Mouse (Mus musculus): Measurements from ENCODE around the gene Tmem175.
"Not testable (repeated sequence)": the region's sequence is repeated elsewhere in the genome, so short reads cannot be mapped to it uniquely, and the experiment has no call there.

Gene Tmem175

GRCm38 (mm10) chr5:108629634-108630483 is at the start of gene Tmem175, which contains the start of gene Gak:
Gene Tmem175 (plus strand): TSS chr5:108629770.
Gene Gak (minus strand): TSS chr5:108629755.
- DNase-seq, result peak; percentile 93 to 94

- no peak for DNase-seq
These were observed 48.1 kb upstream of the Tmem175 start for GRCm38 (mm10) chr5:108581361-108581891.

GRCm38 (mm10) chr5:108599923-108600322 is 29.6 kb upstream of the Tmem175 start:
- peak; percentile 10 to 37 for DNase-seq

GRCm38 (mm10) chr5:108602537-108602936 is 27.0 kb upstream of the Tmem175 start:
- no peak for DNase-seq

DNA sequence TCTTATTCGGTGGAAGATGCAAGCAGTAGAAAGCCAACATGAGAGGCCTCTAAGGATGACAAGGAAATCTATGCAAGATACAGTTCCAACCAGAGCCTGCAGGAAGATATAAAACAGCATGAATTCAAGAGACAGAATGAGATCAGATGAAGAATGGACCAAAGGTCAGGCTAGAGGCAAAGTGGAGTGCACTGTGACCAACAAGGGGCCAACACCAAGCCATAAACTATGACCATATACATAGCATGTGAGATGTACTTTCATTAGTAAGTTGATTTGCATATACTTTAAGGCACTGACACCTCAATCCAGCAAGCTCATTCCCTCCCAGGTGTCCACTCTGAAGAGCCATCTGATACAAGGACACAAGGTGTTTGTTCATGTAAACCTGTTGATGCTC is 19.1 kb upstream of the Tmem175 start:
- DNase-seq, result no peak

GRCm38 (mm10) chr5:108621870-108622269 is 7.7 kb upstream of the Tmem175 start:
- peak in 1 of 2 experiments; percentile 10 for DNase-seq

DNA sequence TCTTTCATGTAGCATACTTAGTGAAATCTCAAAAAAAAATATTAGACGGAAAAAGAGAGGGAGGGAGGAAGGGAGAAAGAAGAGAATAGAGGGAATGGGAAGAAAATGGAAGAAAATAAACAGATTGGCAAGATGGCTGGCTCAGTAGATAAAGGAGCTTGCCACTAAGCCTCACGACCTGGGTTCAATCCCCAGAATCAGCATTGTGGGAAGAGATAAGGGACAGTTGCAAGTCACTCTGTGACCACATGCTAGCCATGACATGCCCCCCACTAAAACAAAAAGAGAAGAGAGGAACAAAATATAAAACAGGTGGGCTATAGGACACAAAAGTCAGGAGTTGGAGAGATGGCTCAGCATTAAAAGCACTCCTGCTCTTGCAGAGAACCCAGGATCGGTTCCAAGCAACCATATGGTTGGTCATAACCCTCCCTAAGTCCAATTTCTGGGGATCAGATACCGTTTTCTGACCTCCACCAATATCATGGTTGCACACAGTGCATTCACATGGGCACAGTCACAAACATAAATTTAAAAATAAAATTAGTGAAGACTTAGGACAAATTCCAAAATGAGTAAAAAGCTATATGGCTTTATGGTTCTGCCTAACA is 3.4 kb upstream of the Tmem175 start:
- DNase-seq, result no peak

DNA sequence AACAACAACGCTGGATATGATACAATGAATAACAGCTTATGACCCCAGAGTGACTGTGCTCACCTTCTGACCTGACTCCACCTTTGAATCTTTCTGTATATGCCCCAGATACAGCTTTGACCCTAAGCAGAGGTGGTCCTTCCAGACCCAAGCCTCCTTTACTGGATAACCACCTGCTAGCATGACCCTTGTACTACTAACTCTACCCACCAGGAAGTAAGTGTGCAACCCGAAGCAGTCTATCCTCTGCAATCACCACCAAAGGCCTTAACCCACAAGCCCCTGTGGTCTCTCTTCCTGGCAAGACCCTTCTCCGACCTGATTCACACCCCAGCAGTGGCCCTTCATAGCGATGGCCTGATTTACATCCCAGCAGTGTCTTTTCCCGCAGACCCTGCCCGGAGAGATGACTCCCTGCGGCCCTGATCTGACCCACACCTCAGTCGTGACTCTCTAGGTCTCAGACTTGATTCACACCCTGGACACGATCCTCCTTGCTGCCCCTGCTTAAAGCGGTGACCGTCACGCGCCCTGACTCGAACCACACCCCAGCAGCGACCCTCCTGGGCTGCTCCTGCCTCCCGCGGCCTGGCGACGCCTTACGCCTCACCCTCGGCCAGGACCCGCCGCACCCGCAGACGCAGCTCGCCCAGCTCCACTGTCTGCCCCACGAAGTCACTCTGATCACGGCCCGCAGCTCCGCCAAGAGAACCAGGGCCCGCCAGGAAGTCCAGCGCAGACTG is 508 bp upstream of the Tmem175 start:
- DNase-seq, result no peak

DNA sequence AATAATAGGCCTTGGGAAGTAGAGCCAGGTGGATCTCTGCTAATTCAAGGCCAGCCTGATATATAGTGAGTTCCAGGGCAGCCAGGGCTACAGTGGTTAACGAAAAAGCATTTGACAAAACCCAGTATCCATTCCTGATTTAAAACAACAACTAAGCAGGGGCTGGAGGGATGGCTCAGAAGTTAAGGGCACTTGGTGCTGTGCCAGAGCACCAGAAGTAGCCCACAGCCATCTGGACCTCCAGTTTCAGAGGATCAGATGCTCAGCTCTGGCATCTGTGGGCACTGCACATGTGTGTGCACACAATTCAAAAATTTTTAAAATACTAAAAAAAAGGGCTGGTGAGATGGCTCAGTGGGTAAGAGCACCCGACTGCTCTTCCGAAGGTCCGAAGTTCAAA is 4.1 kb downstream of the Tmem175 start:
- DNase-seq, result no peak

- DNase-seq, result not testable (repeated sequence)
These were observed 4.5 kb downstream of the Tmem175 start for GRCm38 (mm10) chr5:108634088-108634487.

- DNase-seq, result no peak
These were observed 6.6 kb downstream of the Tmem175 start for GRCm38 (mm10) chr5:108636172-108636571.

- DNase-seq, result no peak
These were observed 14.1 kb downstream of the Tmem175 start for GRCm38 (mm10) chr5:108643674-108644073.

GRCm38 (mm10) chr5:108645651-108646342 is 16.2 kb downstream of the Tmem175 start:
- no peak for DNase-seq

DNA sequence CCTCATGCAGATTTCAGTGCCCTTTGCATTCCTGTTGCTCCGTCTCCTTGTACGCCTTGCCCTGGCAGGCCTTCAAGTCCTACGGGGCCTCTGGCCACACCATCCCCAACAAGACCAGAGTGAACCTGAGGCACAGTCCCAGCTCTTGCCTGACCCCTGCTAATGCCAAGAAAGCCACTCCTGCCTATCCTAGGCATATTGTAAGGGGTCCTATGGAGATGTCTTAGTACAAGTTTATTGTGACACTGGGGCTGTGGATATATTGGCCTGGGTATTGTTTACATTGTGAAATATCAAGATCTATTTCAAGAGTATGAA is 16.7 kb downstream of the Tmem175 start:
- peak in 1 of 2 experiments; percentile 40 for DNase-seq

DNA sequence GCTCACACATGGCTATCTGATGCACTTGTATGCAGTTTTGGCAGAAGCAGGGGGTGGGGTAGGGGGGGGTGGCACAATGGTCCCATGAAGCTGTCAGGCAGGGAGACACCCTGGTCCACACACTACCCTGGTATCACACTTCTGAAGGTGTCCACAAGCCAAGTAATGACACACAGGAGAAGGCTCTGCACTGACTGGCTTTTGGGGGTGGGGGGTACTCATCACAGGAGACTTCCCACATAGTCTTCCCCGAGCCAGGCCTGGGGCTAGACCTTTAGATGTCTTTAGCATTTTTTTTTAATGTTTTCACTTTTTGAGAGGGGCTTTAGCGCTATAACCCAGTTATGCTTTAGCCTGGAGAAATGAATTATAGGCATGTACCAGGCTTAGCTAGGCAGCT is 17.7 kb downstream of the Tmem175 start:
- DNase-seq, result no peak

DNA sequence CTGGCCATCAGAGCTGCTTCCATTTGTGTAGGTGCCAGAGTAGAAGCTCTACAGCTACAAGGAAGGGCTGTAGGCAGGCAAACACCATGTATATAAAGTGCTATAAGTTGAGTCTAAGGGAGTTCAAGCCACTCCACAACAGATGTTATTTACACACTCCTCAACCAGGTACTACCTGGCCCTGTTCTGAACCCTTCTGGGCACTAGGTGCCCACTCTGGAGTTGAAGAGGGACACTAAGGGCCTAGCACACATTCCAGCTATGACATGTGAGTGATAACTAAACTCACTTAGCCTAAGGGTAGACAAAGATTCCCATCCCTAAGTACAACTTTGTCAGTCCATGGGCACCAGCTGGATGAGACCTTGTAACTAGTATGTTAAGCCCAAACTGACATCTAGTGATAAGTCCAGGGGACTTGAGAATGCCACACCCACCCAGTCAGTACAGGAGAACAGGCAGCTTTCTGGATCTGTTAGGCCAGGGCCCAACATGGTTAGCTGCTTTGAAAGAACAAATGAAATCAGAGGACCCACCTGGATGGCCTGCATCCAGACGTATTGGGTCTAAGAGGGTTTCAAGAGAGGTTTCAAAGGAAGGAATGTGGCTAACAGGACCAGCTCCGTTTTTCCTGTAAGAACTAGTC is 18.4 kb downstream of the Tmem175 start:
- DNase-seq, result peak in 1 of 2 experiments; percentile 25

GRCm38 (mm10) chr5:108648937-108649576 is 19.5 kb downstream of the Tmem175 start:
- no peak for DNase-seq

DNA sequence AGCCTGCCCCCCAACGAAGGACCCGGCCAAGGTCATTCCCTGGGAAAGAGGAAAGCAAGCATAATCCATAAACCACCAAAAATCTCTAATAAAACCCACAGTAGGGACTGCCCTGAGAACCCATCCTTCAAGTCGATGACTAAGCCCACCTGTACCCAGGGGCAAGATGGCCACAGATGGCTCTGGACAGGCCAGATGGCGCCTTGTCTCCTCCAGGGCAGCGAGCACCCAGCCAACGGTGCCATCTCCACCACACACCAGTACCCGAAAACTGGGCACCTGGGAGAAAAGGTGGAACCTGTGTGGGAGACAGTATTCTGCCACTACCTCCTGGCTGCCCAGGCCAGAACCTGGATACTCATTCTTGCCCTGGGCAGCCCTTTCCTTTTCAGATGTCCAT is 20.8 kb downstream of the Tmem175 start:
- DNase-seq, result no peak

DNA sequence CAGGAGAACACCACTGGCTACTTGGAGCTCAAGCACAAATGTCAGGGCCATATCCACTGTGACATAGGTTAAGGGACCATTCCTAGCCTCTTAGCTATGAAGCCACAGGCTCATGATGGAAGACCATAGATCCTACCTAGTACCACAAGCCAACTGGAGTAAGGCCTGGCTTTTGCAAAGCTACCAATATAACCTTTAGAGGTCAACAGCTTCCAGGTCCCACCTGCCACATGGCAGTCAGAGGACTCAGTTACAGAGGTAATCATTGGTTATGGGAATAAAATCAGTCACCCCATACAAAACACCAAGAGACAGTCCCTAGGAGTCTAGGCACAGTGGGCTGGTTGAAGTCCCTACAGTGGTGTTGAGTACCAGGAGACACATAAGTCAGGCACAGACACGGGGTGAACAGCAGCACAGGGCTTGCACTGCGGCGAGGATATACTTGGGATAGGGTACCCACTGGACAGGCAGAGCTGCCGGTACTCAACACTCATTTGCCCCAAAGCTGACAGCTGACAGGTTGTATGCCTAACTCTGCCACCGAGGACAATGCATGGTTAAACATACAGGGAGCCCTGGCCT is 21.7 kb downstream of the Tmem175 start:
- no peak for DNase-seq

DNA sequence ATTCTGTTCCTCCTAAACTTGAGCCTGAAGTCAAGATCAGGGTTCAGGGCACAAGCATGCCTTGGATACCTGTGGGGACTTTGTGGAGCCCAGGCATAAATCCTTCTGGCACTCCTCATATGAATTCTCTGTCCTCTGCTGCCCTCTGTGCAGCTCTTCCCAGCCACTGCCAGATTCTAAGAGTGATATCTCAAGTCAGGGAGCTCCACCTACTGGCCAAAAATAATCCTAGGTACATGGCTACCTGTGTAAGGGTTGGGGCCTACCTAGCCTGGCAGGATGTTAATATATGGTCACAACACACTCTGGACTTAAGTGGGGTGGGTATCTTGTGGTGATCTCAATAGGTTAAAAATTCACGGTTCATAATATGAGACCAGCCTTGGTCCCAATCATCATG is 22.3 kb downstream of the Tmem175 start:
- peak; percentile 61 to 77 for DNase-seq

- no peak for DNase-seq
These were observed 23.8 kb downstream of the Tmem175 start for GRCm38 (mm10) chr5:108653341-108653740.

All from lung, adult 18-20 months (tissue).